Mouse (Mus musculus) kidney, adult 9 months (tissue): ENCODE measurements around the gene Tpra1.

ENCODE experiments used
- DNase-seq: peaks from one replicate; pipeline ENCODE4 v3.0.0; 2022

The Tpra1 gene

DNA sequence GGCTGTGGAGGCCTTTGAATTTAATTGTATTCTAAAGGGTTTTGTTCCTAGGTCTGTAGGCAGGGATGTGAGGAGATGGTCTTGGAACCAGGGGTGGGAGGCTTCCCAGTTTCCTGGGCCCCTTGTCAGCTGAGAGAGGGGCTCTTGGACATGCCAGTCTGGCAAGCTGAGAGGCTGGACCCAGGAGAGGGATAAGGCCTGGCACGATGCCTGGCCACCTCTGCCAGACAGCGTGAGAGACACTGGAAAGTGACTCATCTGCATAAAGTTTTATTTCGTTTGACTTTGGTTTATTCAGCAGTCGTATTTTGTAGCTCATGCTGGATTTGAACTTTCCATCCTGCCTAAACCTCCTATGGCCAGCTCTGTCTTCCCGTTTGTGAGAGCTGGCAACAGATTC is 26.5 kb downstream of the Tpra1 start:
- DNase-seq, result no peak

- DNase-seq, result no peak
These were observed 27.4 kb downstream of the Tpra1 start for GRCm38 (mm10) chr6:88929451-88929850.

DNA sequence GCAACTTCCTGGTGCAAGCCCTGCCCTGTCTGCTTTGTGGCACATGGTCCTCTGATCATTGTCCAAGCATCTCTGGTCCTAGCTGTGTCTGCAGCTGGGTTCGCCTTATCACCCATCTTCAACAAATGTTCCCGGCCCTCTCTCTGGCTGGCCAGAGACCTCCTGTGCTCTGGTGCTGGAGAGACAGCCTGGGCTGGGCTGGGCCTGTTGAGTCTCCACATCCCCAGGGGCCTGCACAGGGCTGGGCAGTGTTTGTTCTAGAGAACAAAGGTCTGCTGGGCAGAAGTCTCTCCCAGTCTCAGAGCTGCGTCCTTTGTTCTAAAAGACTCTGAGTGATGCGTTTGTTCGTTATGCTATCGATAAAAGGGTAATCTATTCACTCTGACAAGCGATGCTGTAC is 28.0 kb downstream of the Tpra1 start:
- no peak for DNase-seq

GRCm38 (mm10) chr6:88931449-88931848 is 29.4 kb downstream of the Tpra1 start:
- no peak for DNase-seq

- no peak for DNase-seq
These were observed 32.1 kb downstream of the Tpra1 start for GRCm38 (mm10) chr6:88934132-88934531.

DNA sequence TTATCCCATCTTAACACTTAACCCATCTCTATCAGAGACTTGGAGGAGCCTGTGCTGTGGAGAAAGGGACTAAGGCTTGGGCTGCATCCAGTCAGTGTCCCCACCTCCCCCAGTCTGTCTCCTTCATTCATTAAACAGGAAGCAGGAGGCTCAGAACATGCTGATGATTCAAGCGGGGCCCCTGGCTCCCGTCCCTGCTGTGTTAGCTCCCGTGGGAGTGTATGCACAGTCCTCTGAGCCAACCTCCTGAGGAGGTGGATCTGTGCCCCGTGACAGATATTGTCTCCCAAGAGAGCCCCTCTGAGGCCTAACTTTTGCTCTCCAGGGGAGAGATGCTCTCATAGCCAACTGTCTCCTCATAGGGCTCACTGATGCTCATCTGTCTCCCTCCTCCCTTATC is 32.8 kb downstream of the Tpra1 start:
- DNase-seq, result no peak

GRCm38 (mm10) chr6:88935735-88936276 is 33.8 kb downstream of the Tpra1 start:
- DNase-seq, result no peak

- no peak for DNase-seq
These were observed 34.5 kb downstream of the Tpra1 start for GRCm38 (mm10) chr6:88936342-88937213.

- DNase-seq, result no peak
These were observed 35.1 kb downstream of the Tpra1 start for GRCm38 (mm10) chr6:88937214-88937549.

GRCm38 (mm10) chr6:88937971-88938663 is 36.1 kb downstream of the Tpra1 start:
- no peak for DNase-seq

DNA sequence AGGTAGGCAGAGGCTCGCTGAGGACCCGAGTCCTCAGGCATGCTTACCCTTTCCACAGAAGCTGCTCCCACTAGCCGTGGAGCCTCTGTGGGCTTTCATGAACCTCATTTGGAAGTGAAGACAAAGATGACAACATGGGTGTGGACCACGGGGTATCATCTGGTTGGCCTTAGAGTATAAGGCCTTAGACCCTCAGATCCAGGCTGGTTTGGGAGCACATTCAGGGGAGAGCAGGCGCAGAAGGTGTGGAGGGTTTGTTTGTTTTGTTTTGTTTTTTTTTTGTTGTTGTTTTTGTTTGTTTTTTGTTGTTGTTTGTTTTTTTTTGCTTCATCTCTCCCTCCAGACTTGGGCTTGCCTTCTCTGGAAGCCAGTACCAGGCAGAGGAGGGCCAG is 36.6 kb downstream of the Tpra1 start:
- DNase-seq, result no peak

GRCm38 (mm10) chr6:88939281-88940089 is 37.4 kb downstream of the Tpra1 start:
- no peak for DNase-seq

DNA sequence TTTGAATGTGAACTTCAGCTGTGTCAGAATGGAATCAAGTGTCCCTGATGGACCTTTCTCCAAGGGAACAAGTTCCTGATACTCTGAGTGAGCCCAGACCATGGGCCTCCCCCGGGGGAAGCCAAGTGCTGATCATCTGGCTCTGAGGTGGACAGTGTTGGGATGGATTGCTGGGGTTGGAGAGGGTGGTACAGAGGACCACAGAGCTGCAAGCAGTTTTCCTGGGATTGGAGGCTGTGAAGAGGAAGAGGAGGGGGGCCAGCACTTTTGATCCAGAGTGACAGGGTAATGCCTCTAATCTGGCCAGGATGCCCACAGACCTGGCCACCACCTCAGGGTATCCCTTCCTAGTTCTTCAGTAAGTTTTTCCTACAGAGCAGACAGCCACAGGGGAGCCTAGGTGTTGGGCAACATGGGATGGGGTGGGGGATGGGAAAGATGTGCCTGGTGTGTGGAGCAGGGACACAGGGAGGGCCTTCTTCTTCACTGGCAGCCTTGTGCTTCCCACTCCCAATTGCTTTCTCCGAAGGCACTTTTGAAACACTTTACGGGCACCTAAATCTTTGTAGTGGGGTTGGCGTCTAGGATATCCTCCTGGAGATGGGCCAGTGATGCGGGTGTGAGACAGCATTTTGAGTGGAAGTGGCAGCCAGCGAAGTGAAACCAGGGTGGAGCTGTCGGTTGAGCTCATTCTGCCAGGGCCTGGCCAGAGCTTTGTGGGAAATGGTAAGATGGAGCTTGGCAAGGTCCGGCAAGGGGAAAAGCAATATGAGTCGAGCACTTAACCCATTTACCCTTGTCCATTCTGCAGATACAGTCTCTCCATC is 38.3 kb downstream of the Tpra1 start:
- DNase-seq, result no peak

- DNase-seq, result no peak
These were observed 39.6 kb downstream of the Tpra1 start for GRCm38 (mm10) chr6:88941628-88942027.

DNA sequence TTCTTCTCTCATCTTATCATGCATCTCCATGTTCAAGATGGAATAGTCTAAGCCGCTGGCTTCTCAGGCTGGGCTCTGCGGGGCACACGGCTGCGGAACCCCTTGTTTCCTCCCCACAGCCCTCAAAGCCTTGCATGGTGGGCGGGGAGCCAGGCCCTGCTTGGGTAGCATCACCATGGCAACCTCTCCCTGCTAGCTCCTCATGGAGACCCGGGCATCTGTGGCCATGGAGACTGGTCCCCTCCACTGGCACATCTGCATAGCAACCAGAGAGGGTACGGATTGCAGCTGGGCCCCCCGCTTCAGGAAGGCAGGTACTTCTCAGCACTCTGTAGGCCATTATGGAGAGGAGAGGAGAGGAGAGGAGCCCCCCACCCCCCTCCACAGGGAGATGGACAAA is 40.5 kb downstream of the Tpra1 start:
- no peak for DNase-seq

DNA sequence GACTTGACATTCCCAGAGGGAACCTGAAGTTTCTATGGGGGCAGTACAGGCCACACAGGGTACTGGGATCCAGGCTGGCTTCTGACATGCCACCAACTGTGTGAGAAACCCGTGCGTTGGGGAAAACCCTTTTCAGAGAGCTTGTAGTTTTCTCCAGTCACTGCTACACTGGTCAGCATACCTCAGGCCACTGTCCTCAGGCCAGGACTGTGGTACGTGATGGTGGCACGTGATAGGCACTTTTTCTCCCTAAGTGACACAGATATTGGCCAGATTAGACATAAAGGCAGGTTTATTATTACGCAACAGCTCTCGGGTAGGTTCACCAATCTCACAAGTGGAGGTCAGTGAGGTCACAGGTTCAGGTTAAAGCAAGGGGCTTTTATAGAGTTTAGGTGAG is 41.6 kb downstream of the Tpra1 start:
- DNase-seq, result no peak

GRCm38 (mm10) chr6:88946442-88946841 is 44.4 kb downstream of the Tpra1 start:
- DNase-seq, result no peak

GRCm38 (mm10) chr6:88947771-88948170 is 45.7 kb downstream of the Tpra1 start:
- DNase-seq, result no peak

- no peak for DNase-seq
These were observed 54.7 kb downstream of the Tpra1 start for GRCm38 (mm10) chr6:88956725-88957124.

DNA sequence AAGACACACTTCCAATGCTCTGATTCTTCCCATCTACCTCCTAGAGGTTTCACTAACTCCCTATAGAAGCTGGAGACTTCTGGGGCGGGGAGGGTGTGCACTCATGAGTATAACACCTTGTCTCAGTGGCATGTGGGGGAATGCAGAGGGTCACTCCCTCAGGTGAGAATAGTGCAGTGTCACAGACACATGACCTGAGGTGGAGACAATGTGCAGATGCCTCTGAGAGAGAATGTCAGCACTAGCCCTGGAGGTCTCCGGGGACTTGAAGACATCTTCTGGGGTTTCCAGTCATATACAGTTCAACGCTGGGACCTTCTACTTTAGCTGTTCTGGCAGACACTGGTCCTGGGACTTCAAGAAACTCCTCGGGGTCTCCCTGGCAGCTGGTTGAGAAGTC is 55.3 kb downstream of the Tpra1 start:
- no peak for DNase-seq

- no peak for DNase-seq
These were observed 55.8 kb downstream of the Tpra1 start for GRCm38 (mm10) chr6:88957801-88958211.

DNA sequence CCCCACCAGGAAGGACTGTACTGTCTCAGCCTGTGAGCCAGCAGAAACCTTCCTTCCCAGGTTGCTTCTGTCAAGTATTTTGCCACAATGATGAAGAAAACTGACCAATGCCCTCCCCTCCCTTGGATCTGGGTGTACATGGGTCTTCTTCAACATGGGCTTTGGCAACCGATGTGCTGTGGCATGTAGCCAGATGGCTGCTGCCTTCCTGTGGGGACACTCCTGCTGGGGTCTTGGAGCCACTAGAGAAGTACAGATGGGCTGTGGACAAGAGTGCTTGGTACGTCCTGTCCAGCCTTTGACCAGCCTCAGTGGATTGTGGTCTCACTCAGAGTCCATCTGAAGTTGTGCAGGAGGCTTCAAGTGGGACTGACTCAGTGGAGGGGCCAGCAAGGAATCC is 56.3 kb downstream of the Tpra1 start:
- DNase-seq, result no peak
